Mouse (Mus musculus) liver, adult 2 months (tissue): Measurements from ENCODE around the gene Chrd.

Experiments used
- CTCF ChIP-seq: fragments of 200-500 bp; IDR thresholded peaks from 2 replicates; pipeline ENCODE4 v1.5.1; 2011; ENCODE audit warnings: low read depth, low read length, control low read depth
- POLR2A ChIP-seq: fragments of 200-500 bp; IDR thresholded peaks from 2 replicates; pipeline ENCODE4 v1.6.1; 2011; ENCODE audit warnings: low read length, control low read depth; ENCODE audit not compliant: insufficient read depth; ENCODE audit errors: extremely low read depth

GRCm38 (mm10) chr16:20701729-20702521 is 31.0 kb upstream of the Chrd start:
- TF ChIP-seq CTCF (no peak), POLR2A (no peak)
